Mouse (Mus musculus): ENCODE measurements around the gene 4930578G10Rik.
A peak's percentile ranks its signal among the peaks of the same experiment; 100 is the strongest.
"Not testable (repeated sequence)": the region's sequence is repeated elsewhere in the genome, so short reads cannot be mapped to it uniquely, and the experiment has no call there.

The 4930578G10Rik gene

GRCm38 (mm10) chr4:42735245-42735644 lies at the start of gene 4930578G10Rik:
TSS of gene 4930578G10Rik (plus strand) at chr4:42735545.
- not testable (repeated sequence) for DNase-seq

- not testable (repeated sequence) for DNase-seq
Observed at GRCm38 (mm10) chr4:42756477-42756876, 21.1 kb downstream of the 4930578G10Rik start, which contains the start of gene Ccl19. TSS of gene Ccl19 (minus strand) at chr4:42756577.

GRCm38 (mm10) chr4:42773893-42774292 lies 38.5 kb downstream of the 4930578G10Rik start, which contains the start of gene Ccl21a:
TSS of gene Ccl21a (minus strand) at chr4:42773993.
- not testable (repeated sequence) for DNase-seq

GRCm38 (mm10) chr4:42853788-42854187 lies 118.4 kb downstream of the 4930578G10Rik start, which contains the start of gene Fam205a1:
TSS of gene Fam205a1 (minus strand) at chr4:42853888.
- not testable (repeated sequence) for DNase-seq

- not testable (repeated sequence) for DNase-seq
Observed at GRCm38 (mm10) chr4:42856671-42857070, 121.3 kb downstream of the 4930578G10Rik start, which contains the start of gene Gm12394. TSS of gene Gm12394 (minus strand) at chr4:42856771.

- DNase-seq, result not testable (repeated sequence)
Observed at GRCm38 (mm10) chr4:42860483-42860882, 125.1 kb downstream of the 4930578G10Rik start.

- not testable (repeated sequence) for DNase-seq
Observed at GRCm38 (mm10) chr4:42863487-42863886, 128.1 kb downstream of the 4930578G10Rik start.

- no peak for DNase-seq
Observed at GRCm38 (mm10) chr4:42867390-42867789, 132.0 kb downstream of the 4930578G10Rik start.

GRCm38 (mm10) chr4:42868193-42868592 lies 132.8 kb downstream of the 4930578G10Rik start:
- DNase-seq, result no peak

- no peak for DNase-seq
Observed at GRCm38 (mm10) chr4:42870748-42871147, 135.4 kb downstream of the 4930578G10Rik start.

- no peak for DNase-seq
Observed at GRCm38 (mm10) chr4:42872151-42872550, 136.8 kb downstream of the 4930578G10Rik start.

- no peak for DNase-seq
Observed at GRCm38 (mm10) chr4:42872746-42873435, 137.5 kb downstream of the 4930578G10Rik start.

- DNase-seq, result no peak
Observed at GRCm38 (mm10) chr4:42874134-42874533, 138.8 kb downstream of the 4930578G10Rik start, which contains the start of gene Fam205c. TSS of gene Fam205c (minus strand) at chr4:42874234.

GRCm38 (mm10) chr4:42876586-42877291 lies 141.4 kb downstream of the 4930578G10Rik start:
- DNase-seq, result peak; percentile 60

- DNase-seq, result no peak
Observed at GRCm38 (mm10) chr4:42877657-42878056, 142.3 kb downstream of the 4930578G10Rik start.

- no peak for DNase-seq
Observed at GRCm38 (mm10) chr4:42879829-42880676, 144.7 kb downstream of the 4930578G10Rik start.

GRCm38 (mm10) chr4:42880677-42880948 lies 145.3 kb downstream of the 4930578G10Rik start:
- no peak for DNase-seq

- no peak for DNase-seq
Observed at GRCm38 (mm10) chr4:42886926-42887325, 151.6 kb downstream of the 4930578G10Rik start.

GRCm38 (mm10) chr4:42888806-42889205 lies 153.5 kb downstream of the 4930578G10Rik start:
- no peak for DNase-seq

GRCm38 (mm10) chr4:42891176-42891575 lies 155.8 kb downstream of the 4930578G10Rik start:
- DNase-seq, result no peak

- no peak for DNase-seq
Observed at GRCm38 (mm10) chr4:42895118-42895517, 159.8 kb downstream of the 4930578G10Rik start.

All from cerebellum, adult 9-11 months (tissue).